Mouse (Mus musculus) T-helper 1 cell (primary cell): ENCODE measurements around the gene Rp2.
"Not testable (repeated sequence)": the region's sequence is repeated elsewhere in the genome, so short reads cannot be mapped to it uniquely, and the experiment has no call there.

Experiments used
- in situ Hi-C: fragments of 300-600 bp; cut with MboI, MseI; formaldehyde crosslinking; loops from one replicate; pipeline ENCODE4 v1.15.1; 2025; ENCODE audit warnings: high pct_unique_total_duplicates

The Rp2 gene

GRCm38 (mm10) chrX:20364391-20365365, at the start of gene Rp2:
TSS of gene Rp2 (plus strand) at chrX:20364481.
- in situ Hi-C loops = no loop called here

- in situ Hi-C loops = loop anchor here (5.0 to 10.0 kb wide), 2 partner anchors 180 to 308 kb away; no protein-coding TSS in a partner anchor
These were observed 31.5 kb upstream of the Rp2 start for GRCm38 (mm10) chrX:20332756-20333155.

GRCm38 (mm10) chrX:20335722-20336121, 28.6 kb upstream of the Rp2 start:
- in situ Hi-C loops = loop anchor here (10.0 kb wide), 1 partner anchor 311 kb away; no protein-coding TSS in a partner anchor

- in situ Hi-C loops = no loop called here
These were observed 19.3 kb upstream of the Rp2 start for GRCm38 (mm10) chrX:20344980-20345379.

GRCm38 (mm10) chrX:20346355-20346754, 17.9 kb upstream of the Rp2 start:
- in situ Hi-C loops = no loop called here

- in situ Hi-C loops = not testable (repeated sequence)
These were observed 14.0 kb upstream of the Rp2 start for GRCm38 (mm10) chrX:20350241-20350640.

GRCm38 (mm10) chrX:20355283-20355682, 9.0 kb upstream of the Rp2 start:
- in situ Hi-C loops = no loop called here

- in situ Hi-C loops = no loop called here
These were observed 8.0 kb upstream of the Rp2 start for GRCm38 (mm10) chrX:20356309-20356708.

GRCm38 (mm10) chrX:20366036-20366435, 1.8 kb downstream of the Rp2 start:
- in situ Hi-C loops = no loop called here

- in situ Hi-C loops = no loop called here
These were observed 15.2 kb downstream of the Rp2 start for GRCm38 (mm10) chrX:20379347-20380014.

- in situ Hi-C loops = no loop called here
These were observed 18.0 kb downstream of the Rp2 start for GRCm38 (mm10) chrX:20382260-20382659.

- in situ Hi-C loops = no loop called here
These were observed 22.7 kb downstream of the Rp2 start for GRCm38 (mm10) chrX:20387006-20387405.

- in situ Hi-C loops = not testable (repeated sequence)
These were observed 27.7 kb downstream of the Rp2 start for GRCm38 (mm10) chrX:20391964-20392363.

GRCm38 (mm10) chrX:20392942-20393341, 28.7 kb downstream of the Rp2 start:
- in situ Hi-C loops = no loop called here

- in situ Hi-C loops = no loop called here
These were observed 39.8 kb downstream of the Rp2 start for GRCm38 (mm10) chrX:20404068-20404467.

GRCm38 (mm10) chrX:20406909-20407308, 42.6 kb downstream of the Rp2 start:
- in situ Hi-C loops = no loop called here

GRCm38 (mm10) chrX:20407676-20408075, 43.4 kb downstream of the Rp2 start:
- in situ Hi-C loops = no loop called here

- in situ Hi-C loops = no loop called here
These were observed 47.1 kb downstream of the Rp2 start for GRCm38 (mm10) chrX:20411382-20411781.

- in situ Hi-C loops = no loop called here
These were observed 47.9 kb downstream of the Rp2 start for GRCm38 (mm10) chrX:20412221-20412620.

- in situ Hi-C loops = no loop called here
These were observed 50.8 kb downstream of the Rp2 start for GRCm38 (mm10) chrX:20414885-20415622.

- in situ Hi-C loops = no loop called here
These were observed 54.2 kb downstream of the Rp2 start for GRCm38 (mm10) chrX:20418461-20418860.

GRCm38 (mm10) chrX:20419536-20419935, 55.3 kb downstream of the Rp2 start:
- in situ Hi-C loops = no loop called here
